In the genomic region with DNA sequence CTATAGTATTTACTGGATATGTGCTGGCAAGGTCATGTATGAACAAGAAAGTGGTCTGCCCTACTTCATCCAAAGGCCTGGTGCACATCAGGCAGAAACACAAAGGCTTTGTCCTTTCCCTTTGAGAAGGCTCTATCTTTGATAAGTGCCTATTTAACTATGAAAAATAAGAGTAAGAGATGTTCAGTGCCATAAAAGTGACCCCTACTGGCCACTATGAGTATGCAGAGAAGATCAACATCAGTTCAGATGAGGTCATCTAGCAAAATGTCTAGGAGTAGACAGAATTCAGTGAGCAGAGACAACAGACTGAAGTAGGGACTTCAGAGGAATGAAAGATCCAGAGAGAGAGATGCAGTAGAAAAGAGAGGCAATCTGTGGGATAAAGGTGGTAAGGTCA, we compare ENCODE assay signal across 16 mouse cellular contexts.
A peak's percentile ranks its signal among the peaks of the same experiment; 100 is the strongest.
DNase-seq lines count a peak whose midpoint lies in the region; ATAC-seq and TF ChIP-seq lines count a peak whose summit lies in the region.
"Had no signal": no experiment of that assay in that cellular context is flagged by ENCODE, and none has a peak within 500 bp of the region (broad histone marks: within the 10 kb centered on the region; RNA-seq: fewer than 3 reads in every experiment).

No protein-coding gene starts in this region.

- no peak overlapping the region for H3K4me3 ChIP-seq in gastrocnemius, adult 2 months
- H3K4me3 ChIP-seq in liver, postnatal 0 days (ENCODE audit: low read depth, low read length), result no peak overlapping the region
- no peak overlapping the region for H3K4me3 ChIP-seq in liver, embryonic 11.5 days (ENCODE audit: low read depth, low read length)
- H3K4me3 ChIP-seq: embryonic facial prominence, embryonic 12.5 days; forebrain, embryonic 12.5 days had no signal

- no peaks in the 10 kb centered on the region for H3K4me1 ChIP-seq in liver, postnatal 0 days (ENCODE audit: insufficient read depth)
- H3K4me1 ChIP-seq in liver, embryonic 11.5 days (replicated peaks; ENCODE audit: control insufficient read depth, insufficient read depth, low read length), result no peaks in the 10 kb centered on the region
- H3K4me1 ChIP-seq: embryonic facial prominence, embryonic 12.5 days; forebrain, embryonic 12.5 days had no signal

- no peaks in the 10 kb centered on the region for H3K36me3 ChIP-seq in liver, postnatal 0 days (replicated peaks; ENCODE audit: insufficient read depth, low read length)
- no peaks in the 10 kb centered on the region for H3K36me3 ChIP-seq in liver, embryonic 11.5 days (ENCODE audit: control insufficient read depth, insufficient read depth, low read length)
- H3K36me3 ChIP-seq: embryonic facial prominence, embryonic 12.5 days; forebrain, embryonic 12.5 days had no signal

- H3K9ac ChIP-seq in liver, postnatal 0 days (replicated peaks), result no peak overlapping the region
- H3K9ac ChIP-seq in liver, embryonic 11.5 days (ENCODE audit: low read depth, low read length), result no peak overlapping the region
- H3K9ac ChIP-seq: embryonic facial prominence, embryonic 12.5 days; forebrain, embryonic 12.5 days had no signal

- H3K27me3 ChIP-seq in liver, postnatal 0 days (ENCODE audit: insufficient read depth, low read length), result no peaks in the 10 kb centered on the region
- no peaks in the 10 kb centered on the region for H3K27me3 ChIP-seq in liver, embryonic 11.5 days (replicated peaks; ENCODE audit: control insufficient read depth, insufficient read depth, low read length)
- H3K27me3 ChIP-seq: embryonic facial prominence, embryonic 12.5 days; forebrain, embryonic 12.5 days had no signal

- H3K9me3 ChIP-seq in liver, postnatal 0 days (ENCODE audit: low read length), result no peaks in the 10 kb centered on the region
- H3K9me3 ChIP-seq in liver, embryonic 11.5 days (ENCODE audit: control insufficient read depth, low read length), result no peaks in the 10 kb centered on the region
- H3K9me3 ChIP-seq: embryonic facial prominence, embryonic 12.5 days; forebrain, embryonic 12.5 days had no signal

- H3K27ac ChIP-seq in gastrocnemius, adult 2 months, result no peak overlapping the region
- H3K27ac ChIP-seq in liver, postnatal 0 days (ENCODE audit: low read depth), result no peak overlapping the region
- H3K27ac ChIP-seq in liver, embryonic 11.5 days (ENCODE audit: low read depth, low read length), result no peak overlapping the region
- H3K27ac ChIP-seq: embryonic facial prominence, embryonic 12.5 days; forebrain, embryonic 12.5 days had no signal

- no peak overlapping the region for H3K4me2 ChIP-seq in liver, postnatal 0 days (ENCODE audit: low read depth, low read length)
- no peak overlapping the region for H3K4me2 ChIP-seq in liver, embryonic 11.5 days
- H3K4me2 ChIP-seq: embryonic facial prominence, embryonic 12.5 days; forebrain, embryonic 12.5 days had no signal

- intact Hi-C loops in gastrocnemius, adult 2 months (cut with DNase I), result no loop called here

- ATAC-seq in liver, postnatal 0 days, result no peak
- no peak for ATAC-seq in liver, embryonic 11.5 days (replicated peaks; ENCODE audit: low FRiP score)
- ATAC-seq in megakaryocyte, adult 5-6 weeks (ENCODE audit: poor library complexity, severe bottlenecking), result peak; percentile 24; the same call in 1 of the 2 replicates

- no peak for TF ChIP-seq EP300 in liver, postnatal 0 days (IDR thresholded peaks at IDR 0.05; ENCODE audit: low read depth)

- TF ChIP-seq CTCF in gastrocnemius, adult 2 months (IDR thresholded peaks at IDR 0.05), result peak; percentile 34
- peak; percentile 45 for TF ChIP-seq CTCF in liver, postnatal 0 days (IDR thresholded peaks at IDR 0.05; ENCODE audit: low read depth)

- no peak for DNase-seq in gastrocnemius, adult 2 months
- DNase-seq in gastrocnemius, postnatal 4 days (ENCODE audit: low spot score in 2 of 2), result no peak
- no peak for DNase-seq in liver, postnatal 0 days
- DNase-seq in liver, embryonic 11.5 days (ENCODE audit: low spot score), result no peak
- DNase-seq in CD4-positive, CD25-positive, alpha-beta regulatory T cell, adult 2 months (ENCODE audit: low read depth, low spot score), result peak; percentile 55
- no peak for DNase-seq in left cerebral cortex, adult 8-10 months (ENCODE audit: low spot score in 2 of 2)
- no peak for DNase-seq in urinary bladder, adult 2 months (ENCODE audit: low spot score)
- DNase-seq: adrenal gland, postnatal 25 days; cerebellum, postnatal 25 days; kidney, postnatal 25 days; liver; lung, postnatal 4 days; right cerebral cortex, postnatal 25 days had no signal
